Mouse (Mus musculus): ENCODE data around the gene Fmc1.
A peak's percentile ranks its signal among the peaks of the same experiment; 100 is the strongest.
"Not testable (repeated sequence)": the region's sequence is repeated elsewhere in the genome, so short reads cannot be mapped to it uniquely, and the experiment has no call there.

Gene Fmc1

GRCm38 (mm10) chr6:38533428-38534405 lies at the start of gene Fmc1:
Gene Fmc1, plus strand, starts transcription at chr6:38533502.
- DNase-seq (ENCODE audit: low spot score), result peak; percentile 95

GRCm38 (mm10) chr6:38492550-38492949 lies 40.8 kb upstream of the Fmc1 start:
- DNase-seq (ENCODE audit: low spot score), result peak; percentile 57

- DNase-seq (ENCODE audit: low spot score), result no peak
These were observed 37.7 kb upstream of the Fmc1 start for GRCm38 (mm10) chr6:38495641-38496040.

GRCm38 (mm10) chr6:38512096-38512495 lies 21.2 kb upstream of the Fmc1 start:
- DNase-seq (ENCODE audit: low spot score), result no peak

GRCm38 (mm10) chr6:38512830-38513229 lies 20.5 kb upstream of the Fmc1 start:
- no peak for DNase-seq (ENCODE audit: low spot score)

- no peak for DNase-seq (ENCODE audit: low spot score)
These were observed 18.1 kb upstream of the Fmc1 start for GRCm38 (mm10) chr6:38515201-38515600.

GRCm38 (mm10) chr6:38523851-38524250 lies 9.5 kb upstream of the Fmc1 start:
- DNase-seq (ENCODE audit: low spot score), result no peak

- no peak for DNase-seq (ENCODE audit: low spot score)
These were observed 2.0 kb upstream of the Fmc1 start for GRCm38 (mm10) chr6:38531211-38531820.

- DNase-seq (ENCODE audit: low spot score), result peak; percentile 63
These were observed 542 bp upstream of the Fmc1 start for GRCm38 (mm10) chr6:38532500-38533420.

- DNase-seq (ENCODE audit: low spot score), result peak; percentile 100
These were observed 1.5 kb downstream of the Fmc1 start for GRCm38 (mm10) chr6:38534640-38535365.

GRCm38 (mm10) chr6:38535366-38535690 lies 2.0 kb downstream of the Fmc1 start:
- no peak for DNase-seq (ENCODE audit: low spot score)

- no peak for DNase-seq (ENCODE audit: low spot score)
These were observed 2.5 kb downstream of the Fmc1 start for GRCm38 (mm10) chr6:38535788-38536187.

- not testable (repeated sequence) for DNase-seq (ENCODE audit: low spot score)
These were observed 10.8 kb downstream of the Fmc1 start for GRCm38 (mm10) chr6:38544141-38544540.

- DNase-seq (ENCODE audit: low spot score), result not testable (repeated sequence)
These were observed 13.7 kb downstream of the Fmc1 start for GRCm38 (mm10) chr6:38547005-38547404.

- DNase-seq (ENCODE audit: low spot score), result no peak
These were observed 14.4 kb downstream of the Fmc1 start for GRCm38 (mm10) chr6:38547707-38548106.

GRCm38 (mm10) chr6:38548595-38548994 lies 15.3 kb downstream of the Fmc1 start:
- not testable (repeated sequence) for DNase-seq (ENCODE audit: low spot score)

GRCm38 (mm10) chr6:38549840-38550239 lies 16.5 kb downstream of the Fmc1 start:
- not testable (repeated sequence) for DNase-seq (ENCODE audit: low spot score)

GRCm38 (mm10) chr6:38550250-38551061 lies 17.2 kb downstream of the Fmc1 start:
- DNase-seq (ENCODE audit: low spot score), result peak; percentile 79

GRCm38 (mm10) chr6:38551062-38551988 lies 18.0 kb downstream of the Fmc1 start, which contains the start of gene Luc7l2:
Gene Luc7l2, plus strand, starts transcription at chr6:38551334.
- peak; percentile 97 for DNase-seq (ENCODE audit: low spot score)

Data from testis, postnatal 10 days (tissue).